Mouse (Mus musculus) kidney, adult 2 months (tissue): ENCODE data around the gene Rrp1b.

Source experiments
- CTCF ChIP-seq: fragments of 200-500 bp; conservative IDR thresholded peaks from 2 replicates; pipeline ENCODE4 v1.5.1; 2011; ENCODE audit warnings: low read depth, mild to moderate bottlenecking, control low read depth, low read length, moderate library complexity, mixed read lengths; ENCODE audit not compliant: insufficient read depth, insufficient read length
- POLR2A ChIP-seq: fragments of 200-500 bp; IDR thresholded peaks from one replicate; pipeline ENCODE4 v1.6.1; 2011; ENCODE audit warnings: low read depth, low read length, control low read depth

DNA sequence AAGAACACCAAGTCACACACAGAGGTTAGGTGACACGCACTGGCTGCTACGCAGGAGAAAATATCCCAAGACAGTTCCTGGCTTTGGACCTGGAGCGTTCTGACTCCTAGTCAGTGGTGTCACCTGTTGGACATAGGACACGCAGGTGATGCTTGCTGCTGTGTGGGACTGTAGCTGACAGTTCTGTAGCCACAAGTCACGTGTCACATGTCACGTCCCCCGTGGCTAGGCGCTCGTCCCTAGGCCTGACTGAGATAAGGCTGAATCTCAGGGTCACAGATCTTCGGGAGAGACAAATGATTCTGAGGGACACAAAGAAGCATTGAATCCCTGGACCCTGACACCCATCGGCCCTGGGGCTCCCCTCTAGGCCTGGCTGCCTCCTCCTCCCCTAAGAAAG, 32.5 kb downstream of the Rrp1b start:
- TF ChIP-seq POLR2A (no peak), CTCF (no peak)
